Mouse (Mus musculus): ENCODE measurements around the gene Cct8l1. TPM values are rescaled to one million over a fixed set of nuclear protein-coding genes. Genes with fewer than 3 reads are reported as not detected.

The Cct8l1 gene
- polyA plus RNA-seq (2012; rRNA removed): not detected in 2 replicates

DNA sequence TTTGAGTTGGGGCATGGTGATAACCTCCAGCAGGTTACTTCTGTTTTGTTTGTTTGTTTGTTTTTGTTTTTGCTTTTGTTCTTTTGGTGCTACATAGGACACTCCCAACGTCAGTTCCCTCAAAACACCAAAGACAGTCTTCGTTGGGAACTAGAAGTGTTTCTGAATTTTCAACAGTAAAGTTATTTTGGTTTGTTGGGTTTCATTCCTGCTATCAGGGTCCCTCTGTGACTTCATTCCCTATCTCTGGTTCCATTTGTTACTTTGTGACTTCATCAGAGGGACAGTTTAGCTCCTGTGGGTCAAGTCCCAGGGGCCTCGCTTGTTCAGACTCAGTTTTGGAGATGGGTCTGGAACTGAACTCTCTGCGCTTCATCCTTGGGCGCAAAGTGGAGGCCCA is at the start of gene Cct8l1:
Cct8l1 (plus strand) TSS at position 301 of the 400 bp plus-strand sequence.

DNA sequence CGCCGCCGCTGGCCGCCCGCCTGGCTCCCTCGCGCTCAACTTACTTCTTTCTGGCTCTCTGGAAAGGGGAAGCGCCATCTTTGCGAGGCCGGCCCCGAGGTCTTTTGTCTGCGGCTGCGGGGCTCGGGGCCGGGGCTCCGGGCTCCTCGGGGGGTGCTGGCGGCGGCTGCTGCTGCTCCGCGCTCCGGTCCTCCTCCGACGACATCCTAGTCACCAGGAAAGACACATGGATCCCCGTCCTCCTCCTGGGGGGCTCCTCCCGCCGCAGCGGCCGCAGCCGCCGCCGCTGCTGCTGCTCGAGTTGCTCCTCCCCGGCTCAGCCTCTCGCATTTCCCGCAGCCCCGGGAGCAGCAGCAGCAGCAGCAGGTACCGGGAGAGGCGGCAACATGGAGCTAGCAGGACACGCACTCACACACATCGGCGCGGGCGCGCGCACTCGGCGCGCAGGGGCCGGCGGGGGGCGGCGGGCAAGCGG is 17.5 kb upstream of the Cct8l1 start, which contains the start of gene Kmt2c:
Kmt2c (minus strand) TSS at position 438 of the 475 bp plus-strand sequence.

Other genes with a start within 250 kb of the Cct8l1 start
- 3.1 and 5.8 TPM in 2 replicates for gene Kmt2c, start 17.3 kb upstream of the Cct8l1 start, polyA plus RNA-seq (2012; rRNA removed)
- gene Xrcc2, start 189.8 kb downstream of the Cct8l1 start, polyA plus RNA-seq (2012; rRNA removed): 0.65 and 0.91 TPM in 2 replicates
- gene Actr3b, start 243.9 kb downstream of the Cct8l1 start, polyA plus RNA-seq (2012; rRNA removed): 0.13 and 0.29 TPM in 2 replicates

Measured in stomach, adult 2 months (tissue).